Mouse (Mus musculus) intestine, postnatal 0 days (tissue): ENCODE data around the gene Agmat. TPM values are rescaled to one million over a fixed set of nuclear protein-coding genes. Genes with fewer than 3 reads are reported as not detected.

ENCODE experiments used
- ATAC-seq: fragments of 200-750 bp; cut with Nextera tagmentation; 2 replicates; pipeline ENCODE4 v1.8.0; 2017; ENCODE audit warnings: mild to moderate bottlenecking, moderate TSS enrichment, moderate library complexity
- H3K27ac ChIP-seq: fragments of 300-500 bp; sonication (generic); 2 replicates; pipeline ENCODE4 v1.5.1; 2014; ENCODE audit warnings: mild to moderate bottlenecking, low read depth, low read length, moderate library complexity
- H3K27me3 ChIP-seq: fragments of 300-500 bp; sonication (generic); replicated peaks from 2 replicates; pipeline ENCODE4 v1.6.1; 2014; ENCODE audit warnings: low read length, mixed read lengths; ENCODE audit not compliant: control insufficient read depth, insufficient read depth
- H3K36me3 ChIP-seq: fragments of 300-500 bp; sonication (generic); 2 replicates; pipeline ENCODE4 v1.6.1; 2014; ENCODE audit warnings: mild to moderate bottlenecking, moderate library complexity; ENCODE audit not compliant: control insufficient read depth, insufficient read depth
- H3K4me1 ChIP-seq: fragments of 300-500 bp; sonication (generic); replicated peaks from 2 replicates; pipeline ENCODE4 v1.6.1; 2014; ENCODE audit warnings: antibody characterized with exemption, low read length, mixed read lengths; ENCODE audit not compliant: control insufficient read depth, insufficient read depth
- H3K4me2 ChIP-seq: fragments of 300-500 bp; sonication (generic); replicated peaks from 2 replicates; pipeline ENCODE4 v1.6.1; 2014; ENCODE audit warnings: low read depth, mild to moderate bottlenecking, moderate library complexity
- H3K4me3 ChIP-seq: fragments of 300-500 bp; sonication (generic); 2 replicates; pipeline ENCODE4 v1.5.1; 2014; ENCODE audit warnings: low read depth, low read length
- H3K9ac ChIP-seq: fragments of 300-500 bp; sonication (generic); 2 replicates; pipeline ENCODE4 v1.6.1; 2014; ENCODE audit warnings: mild to moderate bottlenecking, low read depth, low read length
- H3K9me3 ChIP-seq: fragments of 300-500 bp; sonication (generic); 2 replicates; pipeline ENCODE4 v1.6.1; 2016; ENCODE audit warnings: mixed run types; ENCODE audit not compliant: control insufficient read depth
- CTCF ChIP-seq: sonication (generic); IDR thresholded peaks from 2 replicates; pipeline ENCODE4 v1.5.1; 2016; ENCODE audit warnings: low read depth, mild to moderate bottlenecking, control low read depth, antibody characterized with exemption, moderate library complexity
- WGBS: fragments of 180-500 bp; shearing (Covaris S2); extraction: QIAGEN DNeasy Blood & Tissue Kit; methylation state at CpG from one replicate; pipeline ENCODE4 v1.1.7; 2014; 5-methylcytosine and 5-hydroxymethylcytosine counted together
- polyA plus RNA-seq: library from polyadenylated mRNA; unstranded; fragments of >200 nt; fragmentation: Nextera tagmentation; extraction: Ambion mirVana; gene quantifications from 2 replicates; pipeline ENCODE4 v1.2.1, GENCODE M21; 2015

Agmat gene
- polyA plus RNA-seq, 1 experiment from 2014 or later, result 106 TPM

GRCm38 (mm10) chr4:141805886-141806285 lies 59.4 kb downstream of the Agmat start:
- no peak overlapping the region for H3K4me3 ChIP-seq
- H3K36me3 ChIP-seq, result peaks cover 70% of the 10 kb centered on the region
- H3K4me2 ChIP-seq, result no peak overlapping the region
- no peaks in the 10 kb centered on the region for H3K9me3 ChIP-seq
- H3K27me3 ChIP-seq, result no peaks in the 10 kb centered on the region
- 97% methylated on average over 8 of the region's 8 CpGs for WGBS
- H3K9ac ChIP-seq, result no peak overlapping the region
- no peak overlapping the region for H3K27ac ChIP-seq
- no peaks in the 10 kb centered on the region for H3K4me1 ChIP-seq
- ATAC-seq, result no peak
- TF ChIP-seq CTCF, result no peak

Other genes starting within 250 kb of the Agmat start
- gene Spen, start 208.1 kb upstream of the Agmat start, polyA plus RNA-seq, result 3.2 and 4.0 TPM in 2 replicates
- gene Fblim1, start 140.6 kb upstream of the Agmat start, polyA plus RNA-seq, result 52.8 and 59.2 TPM in 2 replicates
- gene Tmem82, start 128.0 kb upstream of the Agmat start, polyA plus RNA-seq, result 42.0 and 45.7 TPM in 2 replicates
- gene Slc25a34, start 122.9 kb upstream of the Agmat start, polyA plus RNA-seq, result 23.8 and 25.7 TPM in 2 replicates
- gene Plekhm2, start 81.8 kb upstream of the Agmat start, polyA plus RNA-seq, result 3.1 and 6.0 TPM in 2 replicates
- gene Rsc1a1, start 61.1 kb upstream of the Agmat start, polyA plus RNA-seq, result not detected in 2 replicates
- gene Ddi2, start 23.3 kb upstream of the Agmat start, polyA plus RNA-seq, result 15.9 and 16.7 TPM in 2 replicates
- 3.3 and 3.9 TPM in 2 replicates for gene Dnajc16, start 44.3 kb downstream of the Agmat start, polyA plus RNA-seq
- 13.4 and 15.7 TPM in 2 replicates for gene Casp9, start 46.9 kb downstream of the Agmat start, polyA plus RNA-seq
- 35.6 and 65.3 TPM in 2 replicates for gene Cela2a, start 79.5 kb downstream of the Agmat start, polyA plus RNA-seq
- gene Ctrc, start 99.7 kb downstream of the Agmat start, polyA plus RNA-seq, result not detected in 2 replicates
- gene Efhd2, start 128.2 kb downstream of the Agmat start, polyA plus RNA-seq, result 173 and 181 TPM in 2 replicates